Mouse (Mus musculus) forebrain, embryonic 12.5 days (tissue): ENCODE results near the gene Catip. TPM values are rescaled to one million over a fixed set of nuclear protein-coding genes. Genes with fewer than 3 reads are reported as not detected.
A peak's percentile ranks its signal among the peaks of the same experiment; 100 is the strongest.

Experiments
- ATAC-seq: fragments of 200-750 bp; cut with Nextera tagmentation; 2 replicates; pipeline ENCODE4 v1.8.0; 2017; ENCODE audit warnings: moderate TSS enrichment; ENCODE audit not compliant: low FRiP score
- H3K27ac ChIP-seq: fragments of 300-500 bp; sonication (generic); 2 replicates; pipeline ENCODE4 v1.5.1; 2016; ENCODE audit warnings: mild to moderate bottlenecking
- H3K27me3 ChIP-seq: fragments of 300-500 bp; sonication (generic); 2 replicates; pipeline ENCODE4 v1.6.1; 2016; ENCODE audit warnings: mild to moderate bottlenecking
- H3K36me3 ChIP-seq: fragments of 300-500 bp; sonication (generic); replicated peaks from 2 replicates; pipeline ENCODE4 v1.6.1; 2016; ENCODE audit warnings: mild to moderate bottlenecking
- H3K4me1 ChIP-seq: fragments of 300-500 bp; sonication (generic); 2 replicates; pipeline ENCODE4 v1.6.1; 2016
- H3K4me2 ChIP-seq: fragments of 300-500 bp; sonication (generic); 2 replicates; pipeline ENCODE4 v1.6.1; 2016; ENCODE audit warnings: mild to moderate bottlenecking, moderate library complexity
- H3K4me3 ChIP-seq: fragments of 300-500 bp; sonication (generic); replicated peaks from 2 replicates; pipeline ENCODE4 v1.5.1; 2016; ENCODE audit warnings: mild to moderate bottlenecking
- H3K9ac ChIP-seq: fragments of 300-500 bp; sonication (generic); 2 replicates; pipeline ENCODE4 v1.6.1; 2016; ENCODE audit warnings: mild to moderate bottlenecking
- H3K9me3 ChIP-seq: fragments of 300-500 bp; sonication (generic); 2 replicates; pipeline ENCODE4 v1.6.1; 2016
- WGBS: fragments of 180-500 bp; shearing (Covaris S2); methylation state at CpG from one replicate; pipeline ENCODE4 v1.1.7; 2016; 5-methylcytosine and 5-hydroxymethylcytosine counted together
- polyA plus RNA-seq: library from polyadenylated mRNA; unstranded; fragments of >200 nt; fragmentation: Nextera tagmentation; extraction: Ambion mirVana; gene quantifications from 2 replicates; pipeline ENCODE4 v1.2.1, GENCODE M21; 2016

Gene Catip
- polyA plus RNA-seq, 1 experiment from 2014 or later = 0.60 TPM

GRCm38 (mm10) chr1:74374980-74375379, 13.1 kb downstream of the Catip start, which contains the start of gene Slc11a1:
Gene Slc11a1, plus strand, starts transcription at chr1:74375195.
- no peak for ATAC-seq
- no peak within 1 kb of the TSS for H3K4me2 ChIP-seq
- H3K27ac ChIP-seq = no peak within 1 kb of the TSS
- no peak within 1 kb of the TSS for H3K4me3 ChIP-seq
- no peaks in the 10 kb centered on the region for H3K4me1 ChIP-seq
- 77% methylated on average over 8 of the region's 8 CpGs for WGBS
- H3K27me3 ChIP-seq = no peaks in the 10 kb centered on the region
- H3K9me3 ChIP-seq = no peaks in the 10 kb centered on the region
- H3K9ac ChIP-seq = no peak within 1 kb of the TSS
- no peaks in the 10 kb centered on the region for H3K36me3 ChIP-seq

DNA sequence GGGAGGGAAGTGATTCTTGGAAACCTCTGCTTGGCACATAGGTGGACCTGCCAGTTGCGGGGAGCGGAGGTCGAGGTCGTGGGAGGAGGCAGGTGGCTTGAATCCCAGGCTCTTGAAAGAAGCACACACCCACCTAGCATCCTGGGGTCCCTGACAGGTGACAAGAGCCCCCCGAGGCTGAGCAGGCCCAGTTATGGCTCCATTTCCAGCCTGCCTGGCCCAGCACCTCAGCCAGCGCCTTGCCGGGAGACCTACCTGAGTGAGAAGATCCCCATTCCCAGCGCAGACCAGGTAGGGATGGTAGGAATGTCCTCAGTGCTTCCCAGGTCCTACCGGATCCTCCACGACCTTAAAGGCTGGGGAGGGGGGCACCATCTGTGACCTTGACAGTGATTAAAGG, 13.7 kb downstream of the Catip start:
- H3K27me3 ChIP-seq = no peaks in the 10 kb centered on the region
- no peak for ATAC-seq
- no peak overlapping the region for H3K4me3 ChIP-seq
- H3K9ac ChIP-seq = no peak overlapping the region
- 79% methylated on average over 10 of the region's 10 CpGs for WGBS
- no peak overlapping the region for H3K27ac ChIP-seq
- no peaks in the 10 kb centered on the region for H3K4me1 ChIP-seq
- no peak overlapping the region for H3K4me2 ChIP-seq
- H3K36me3 ChIP-seq = no peaks in the 10 kb centered on the region
- no peaks in the 10 kb centered on the region for H3K9me3 ChIP-seq

DNA sequence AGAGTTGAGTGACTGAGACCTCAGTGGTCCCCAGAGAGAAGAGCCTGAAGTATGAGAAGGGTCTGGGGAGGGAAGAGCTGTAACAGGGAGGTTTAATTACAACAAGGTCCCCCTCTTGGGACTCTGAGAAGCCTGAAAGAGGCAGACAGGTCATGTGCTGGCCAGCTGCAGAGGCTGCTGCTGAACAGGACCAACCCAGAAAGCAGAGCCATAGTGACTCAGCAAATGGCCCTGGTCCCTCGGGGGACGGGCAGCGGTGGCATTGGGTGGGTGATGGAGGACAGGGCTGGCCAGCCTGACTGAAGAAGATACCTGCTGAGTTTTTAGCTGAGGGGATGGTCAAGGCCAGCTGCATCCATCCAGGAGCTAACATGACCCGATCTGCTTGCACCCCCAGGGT, 14.5 kb downstream of the Catip start:
- no peak for ATAC-seq
- H3K4me2 ChIP-seq = no peak overlapping the region

DNA sequence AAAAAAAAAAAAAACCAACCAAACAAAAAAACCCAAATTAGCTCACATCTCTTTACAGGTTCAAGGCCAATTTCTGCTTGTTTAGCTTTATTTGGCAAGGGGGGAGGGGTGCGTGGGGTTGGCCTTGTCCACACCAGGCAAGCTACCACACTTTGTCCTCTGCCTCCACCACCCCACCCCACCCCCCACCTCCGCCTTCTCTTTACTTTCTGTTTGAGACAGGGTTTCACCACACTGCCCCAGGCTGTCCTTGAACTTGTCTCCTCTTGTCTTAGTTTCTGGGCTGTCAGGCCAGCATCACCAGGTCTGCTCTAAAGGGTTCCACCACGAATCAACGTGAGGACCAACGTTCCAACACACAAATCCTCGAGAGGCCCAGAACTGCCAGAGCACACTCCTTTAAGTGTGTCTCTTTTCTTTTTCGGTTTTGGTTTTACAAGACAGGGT, 17.2 kb downstream of the Catip start:
- Histone ChIP-seq H3K27ac (no peak overlapping the region), H3K4me2 (no peak overlapping the region), H3K4me1 (no peaks in the 10 kb centered on the region), H3K9me3 (no peaks in the 10 kb centered on the region), H3K4me3 (no peak overlapping the region), H3K27me3 (no peaks in the 10 kb centered on the region), H3K9ac (no peak overlapping the region), H3K36me3 (no peaks in the 10 kb centered on the region)
- 89% methylated on average over 7 of the region's 7 CpGs for WGBS
- no peak for ATAC-seq

More for the DNA sequence above, 14.5 kb downstream of the Catip start:
- Histone ChIP-seq H3K4me3 (no peak overlapping the region), H3K27ac (no peak overlapping the region), H3K9me3 (no peaks in the 10 kb centered on the region), H3K4me1 (no peaks in the 10 kb centered on the region), H3K36me3 (no peaks in the 10 kb centered on the region), H3K9ac (no peak overlapping the region), H3K27me3 (no peaks in the 10 kb centered on the region)
- 86% methylated on average over 4 of the region's 4 CpGs for WGBS

- Histone ChIP-seq H3K9me3 (no peaks in the 10 kb centered on the region), H3K9ac (no peak overlapping the region), H3K4me1 (no peaks in the 10 kb centered on the region), H3K27ac (no peak overlapping the region), H3K36me3 (no peaks in the 10 kb centered on the region), H3K27me3 (no peaks in the 10 kb centered on the region), H3K4me3 (no peak overlapping the region), H3K4me2 (no peak overlapping the region)
- no peak for ATAC-seq
- WGBS = 88% methylated on average over 5 of the region's 5 CpGs
Measured at GRCm38 (mm10) chr1:74380484-74380883, 18.6 kb downstream of the Catip start.

- WGBS = 92% methylated on average over 10 of the region's 10 CpGs
- Histone ChIP-seq H3K4me2 (no peak overlapping the region), H3K4me3 (no peak overlapping the region), H3K27me3 (no peaks in the 10 kb centered on the region), H3K9ac (no peak overlapping the region), H3K36me3 (no peaks in the 10 kb centered on the region), H3K27ac (no peak overlapping the region), H3K4me1 (no peaks in the 10 kb centered on the region), H3K9me3 (no peaks in the 10 kb centered on the region)
- no peak for ATAC-seq
Measured at GRCm38 (mm10) chr1:74381588-74382021, 19.7 kb downstream of the Catip start.

- Histone ChIP-seq H3K9ac (no peak overlapping the region), H3K9me3 (no peaks in the 10 kb centered on the region), H3K27me3 (peaks cover 2% of the 10 kb centered on the region; the same call in 1 of the 2 replicates), H3K4me1 (0 out of 2 replicates have a peak, but pooled peaks cover 2% of the 10 kb centered on the region), H3K36me3 (no peaks in the 10 kb centered on the region), H3K27ac (no peak overlapping the region), H3K4me2 (no peak overlapping the region), H3K4me3 (no peak overlapping the region)
- ATAC-seq = no peak
- 90% methylated on average over 13 of the region's 13 CpGs for WGBS
Measured at GRCm38 (mm10) chr1:74383385-74383784, 21.5 kb downstream of the Catip start.

GRCm38 (mm10) chr1:74384525-74384924, 22.6 kb downstream of the Catip start:
- Histone ChIP-seq H3K9me3 (no peaks in the 10 kb centered on the region), H3K36me3 (no peaks in the 10 kb centered on the region), H3K4me2 (no peak overlapping the region), H3K9ac (no peak overlapping the region), H3K27ac (no peak overlapping the region), H3K4me1 (0 out of 2 replicates have a peak, but pooled peaks cover 2% of the 10 kb centered on the region), H3K4me3 (no peak overlapping the region), H3K27me3 (peaks cover 13% of the 10 kb centered on the region)
- 88% methylated on average over 8 of the region's 8 CpGs for WGBS
- no peak for ATAC-seq

DNA sequence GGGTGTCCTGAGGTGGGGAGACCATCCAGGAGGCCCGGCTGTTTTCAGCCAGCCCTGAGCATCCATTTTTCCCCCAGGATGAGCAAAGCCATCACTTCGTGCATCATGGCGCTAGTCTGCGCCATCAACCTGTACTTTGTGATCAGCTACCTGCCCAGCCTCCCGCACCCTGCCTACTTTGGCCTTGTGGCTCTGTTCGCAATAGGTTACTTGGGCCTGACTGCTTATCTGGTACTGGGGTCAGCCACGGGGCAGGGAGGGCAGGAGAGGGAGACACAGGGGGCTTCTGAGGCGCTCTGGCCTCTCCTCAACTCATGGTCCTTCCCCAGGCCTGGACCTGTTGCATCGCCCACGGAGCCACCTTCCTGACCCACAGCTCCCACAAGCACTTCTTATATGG, 23.2 kb downstream of the Catip start:
- peaks cover 7% of the 10 kb centered on the region for H3K4me1 ChIP-seq
- H3K9me3 ChIP-seq = no peaks in the 10 kb centered on the region
- H3K4me3 ChIP-seq = no peak overlapping the region
- no peak overlapping the region for H3K9ac ChIP-seq
- ATAC-seq = no peak
- no peak overlapping the region for H3K4me2 ChIP-seq
- WGBS = 91% methylated on average over 10 of the region's 10 CpGs
- peaks cover 18% of the 10 kb centered on the region for H3K27me3 ChIP-seq
- no peak overlapping the region for H3K27ac ChIP-seq
- no peaks in the 10 kb centered on the region for H3K36me3 ChIP-seq

DNA sequence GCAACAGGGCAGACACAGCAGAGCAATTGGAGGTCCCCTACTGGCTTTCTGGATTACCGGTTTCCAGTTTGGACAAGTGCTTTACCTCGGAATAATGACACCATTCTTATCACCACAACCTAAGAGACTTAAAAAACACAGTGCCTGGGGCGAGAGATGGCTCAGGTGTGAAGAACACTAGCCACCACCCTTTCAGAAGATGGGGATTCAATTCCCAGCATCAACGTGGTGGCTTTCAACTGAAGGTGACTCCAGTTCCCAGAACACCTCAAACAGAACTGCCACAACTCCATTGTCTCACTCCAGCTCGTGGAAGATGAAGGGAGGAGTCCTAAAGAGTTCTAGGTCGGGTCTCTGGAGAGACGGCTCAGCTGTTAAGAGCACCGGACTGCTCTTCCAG, 23.6 kb downstream of the Catip start:
- WGBS = 89% methylated on average over 8 of the region's 8 CpGs
- no peaks in the 10 kb centered on the region for H3K36me3 ChIP-seq
- H3K4me3 ChIP-seq = no peak overlapping the region
- H3K4me2 ChIP-seq = no peak overlapping the region
- H3K27ac ChIP-seq = no peak overlapping the region
- peaks cover 23% of the 10 kb centered on the region for H3K27me3 ChIP-seq
- no peaks in the 10 kb centered on the region for H3K9me3 ChIP-seq
- peaks cover 12% of the 10 kb centered on the region for H3K4me1 ChIP-seq
- no peak for ATAC-seq
- H3K9ac ChIP-seq = no peak overlapping the region

DNA sequence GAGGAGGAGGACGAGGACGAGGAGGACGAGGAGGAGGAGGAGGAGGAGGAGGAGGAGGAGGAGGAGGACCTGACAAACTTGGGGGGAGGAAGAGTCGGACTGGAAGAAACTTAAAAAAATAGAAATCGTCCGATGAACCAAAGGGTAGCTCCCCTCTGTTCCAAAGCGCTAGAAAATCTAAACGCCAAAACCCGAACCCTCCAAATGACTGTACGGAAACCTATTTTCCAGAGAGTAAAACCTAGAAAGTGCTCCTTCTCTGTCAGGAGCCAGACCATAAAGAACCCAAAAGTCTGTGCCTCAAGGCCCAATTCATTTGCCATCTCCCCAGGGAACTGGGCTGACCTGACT, 24.4 kb downstream of the Catip start:
- Histone ChIP-seq H3K4me3 (peak overlapping the region; percentile 60), H3K36me3 (no peaks in the 10 kb centered on the region), H3K9me3 (no peaks in the 10 kb centered on the region), H3K9ac (peak overlapping the region; percentile 65), H3K4me2 (peak overlapping the region; percentile 62), H3K27ac (peak overlapping the region; percentile 94), H3K27me3 (peaks cover 27% of the 10 kb centered on the region), H3K4me1 (peaks cover 18% of the 10 kb centered on the region)
- whole genome bisulfite sequencing = 60% methylated on average over 7 of the region's 10 CpGs
- no peak for ATAC-seq

DNA sequence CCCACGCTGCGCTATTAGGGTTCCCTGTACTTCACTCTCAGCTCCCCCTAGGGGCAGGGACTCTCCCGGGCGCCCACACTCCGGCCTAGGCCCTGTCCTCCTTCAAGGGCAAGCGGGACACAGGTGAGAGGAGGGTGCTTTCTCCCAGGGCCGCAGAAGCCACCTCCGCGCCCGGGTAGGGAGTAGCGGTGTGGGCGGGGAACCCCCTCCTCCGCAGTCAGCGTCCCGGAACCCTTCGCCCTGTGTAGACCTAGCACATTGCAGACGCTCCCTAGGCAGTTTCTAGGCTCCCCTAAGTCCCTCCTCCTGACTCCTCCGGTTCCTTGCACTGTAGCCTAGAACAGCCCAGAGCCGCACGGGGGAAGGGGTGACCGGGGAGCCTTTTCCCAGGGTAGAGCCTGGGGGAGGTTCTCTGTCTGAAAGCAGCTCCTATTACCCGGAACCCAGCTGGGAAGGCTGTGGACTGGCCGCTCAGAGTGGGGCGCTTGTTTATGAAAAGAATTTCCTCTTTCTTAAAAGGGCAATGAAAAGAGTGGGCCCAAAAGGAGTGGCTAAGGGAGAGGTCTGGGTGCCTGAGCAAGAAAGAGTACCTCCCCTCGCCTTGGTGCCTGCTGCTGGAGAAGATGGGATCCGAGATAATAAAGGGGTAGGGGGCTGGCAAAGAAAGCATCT, 24.9 kb downstream of the Catip start:
- Histone ChIP-seq H3K4me2 (peak overlapping the region; percentile 62), H3K27ac (peak overlapping the region; percentile 94), H3K36me3 (no peaks in the 10 kb centered on the region), H3K4me3 (peak overlapping the region; percentile 60), H3K9me3 (no peaks in the 10 kb centered on the region), H3K4me1 (peaks cover 18% of the 10 kb centered on the region), H3K9ac (peak overlapping the region; percentile 65), H3K27me3 (peaks cover 27% of the 10 kb centered on the region)
- ATAC-seq = peak; percentile 88
- WGBS = under 1% methylated on average over 26 of the region's 26 CpGs

DNA sequence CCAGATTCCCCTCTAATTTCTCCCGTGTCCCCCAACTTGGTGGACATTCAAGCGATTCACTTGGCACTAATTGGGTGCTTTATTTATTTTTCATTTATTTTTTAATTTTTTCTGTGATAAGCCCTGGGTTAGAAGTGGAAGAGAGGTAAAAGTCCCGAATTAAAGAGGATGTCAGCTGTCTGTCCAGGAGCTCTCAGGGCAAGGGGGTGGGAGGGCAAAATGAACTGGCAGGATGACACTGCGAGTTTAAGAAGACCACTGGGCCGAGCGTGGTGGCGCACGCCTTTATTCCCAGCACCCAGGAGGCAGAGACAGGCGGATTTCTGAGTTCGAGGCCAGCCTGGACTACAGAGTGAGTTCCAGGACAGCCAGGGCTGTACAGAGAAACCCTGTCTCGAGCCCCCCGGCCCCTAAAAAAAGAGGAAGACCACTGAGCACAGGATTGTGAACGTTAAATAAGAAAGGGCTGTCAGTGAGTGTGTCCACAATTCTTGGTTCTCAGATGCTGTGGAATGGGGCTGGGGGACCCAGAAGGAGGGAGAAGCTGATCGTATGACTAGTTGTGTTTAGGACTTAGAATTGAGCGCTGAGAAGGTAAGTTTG, 25.6 kb downstream of the Catip start:
- ATAC-seq = no peak
- WGBS = 59% methylated on average over 15 of the region's 15 CpGs

More for the DNA sequence above, 25.6 kb downstream of the Catip start:
- peaks cover 23% of the 10 kb centered on the region for H3K4me1 ChIP-seq
- H3K27ac ChIP-seq = peak overlapping the region; percentile 94
- H3K27me3 ChIP-seq = peaks cover 27% of the 10 kb centered on the region
- no peak overlapping the region for H3K9ac ChIP-seq
- no peaks in the 10 kb centered on the region for H3K36me3 ChIP-seq
- H3K9me3 ChIP-seq = no peaks in the 10 kb centered on the region
- H3K4me3 ChIP-seq = peak overlapping the region; percentile 60
- H3K4me2 ChIP-seq = peak overlapping the region; percentile 62
